Mouse (Mus musculus) midbrain, embryonic 10.5 days (tissue): ENCODE measurements around the gene Nnat. TPM values are rescaled to one million over a fixed set of nuclear protein-coding genes. Genes with fewer than 3 reads are reported as not detected.

Experiments used
- DNase-seq: peaks from one replicate; pipeline ENCODE4 v3.0.0-alpha.2; 2017; ENCODE audit warnings: low spot score
- H3K27ac ChIP-seq: fragments of 300-500 bp; sonication (generic); replicated peaks from 2 replicates; pipeline ENCODE4 v1.5.1; 2016; ENCODE audit warnings: mild to moderate bottlenecking
- H3K27me3 ChIP-seq: fragments of 300-500 bp; sonication (generic); 2 replicates; pipeline ENCODE4 v1.6.1; 2016; ENCODE audit warnings: low read depth, mild to moderate bottlenecking; ENCODE audit not compliant: poor library complexity, severe bottlenecking
- H3K36me3 ChIP-seq: fragments of 300-500 bp; sonication (generic); 2 replicates; pipeline ENCODE4 v1.6.1; 2016; ENCODE audit warnings: mild to moderate bottlenecking, moderate library complexity
- H3K4me1 ChIP-seq: fragments of 300-500 bp; sonication (generic); 2 replicates; pipeline ENCODE4 v1.6.1; 2016
- H3K4me3 ChIP-seq: fragments of 300-500 bp; sonication (generic); 2 replicates; pipeline ENCODE4 v1.5.1; 2016; ENCODE audit warnings: mild to moderate bottlenecking, moderate library complexity
- H3K9me3 ChIP-seq: fragments of 300-500 bp; sonication (generic); replicated peaks from 2 replicates; pipeline ENCODE4 v1.6.1; 2016; ENCODE audit warnings: mild to moderate bottlenecking
- WGBS: fragments of 180-500 bp; shearing (Covaris S2); methylation state at CpG from one replicate; pipeline ENCODE4 v1.1.7; 2016; 5-methylcytosine and 5-hydroxymethylcytosine counted together
- polyA plus RNA-seq: library from polyadenylated mRNA; unstranded; fragments of >200 nt; fragmentation: Nextera tagmentation; extraction: Ambion mirVana; gene quantifications from 2 replicates; pipeline ENCODE4 v1.2.1, GENCODE M21; 2016

Gene Nnat
- polyA plus RNA-seq, 1 experiment from 2014 or later, result 1,354 TPM

DNA sequence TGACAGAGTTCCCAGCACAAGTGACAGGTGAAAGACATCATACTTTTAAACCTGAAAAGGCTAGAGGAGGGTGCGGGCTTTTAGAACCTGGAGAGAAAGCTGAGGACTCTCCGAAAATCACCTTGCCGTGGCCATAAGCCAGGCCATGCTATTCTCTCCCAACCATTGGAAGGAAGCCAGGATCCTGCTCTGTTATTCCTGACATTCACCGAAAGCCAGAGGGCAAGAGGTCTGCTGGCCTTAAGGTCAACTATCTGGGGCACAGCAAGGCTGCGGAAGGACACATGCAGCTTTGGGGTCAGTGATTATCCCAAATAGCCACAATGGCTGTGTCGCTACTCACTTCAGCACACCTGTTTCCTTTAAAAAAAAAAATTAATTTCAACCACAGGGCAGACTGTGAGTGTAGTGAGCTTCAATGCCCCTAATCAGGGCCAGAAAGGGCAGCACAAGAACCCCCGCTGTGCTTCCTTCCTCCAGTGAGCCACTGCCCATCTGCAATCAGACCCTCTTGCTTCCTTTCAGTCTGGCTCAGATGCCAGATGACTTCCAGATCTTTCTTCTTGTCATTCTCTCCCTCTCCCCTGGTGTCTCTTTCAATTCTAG lies 23.3 kb upstream of the Nnat start:
- Histone ChIP-seq H3K4me1 (peaks cover 78% of the 10 kb centered on the region), H3K4me3 (no peak overlapping the region)

DNA sequence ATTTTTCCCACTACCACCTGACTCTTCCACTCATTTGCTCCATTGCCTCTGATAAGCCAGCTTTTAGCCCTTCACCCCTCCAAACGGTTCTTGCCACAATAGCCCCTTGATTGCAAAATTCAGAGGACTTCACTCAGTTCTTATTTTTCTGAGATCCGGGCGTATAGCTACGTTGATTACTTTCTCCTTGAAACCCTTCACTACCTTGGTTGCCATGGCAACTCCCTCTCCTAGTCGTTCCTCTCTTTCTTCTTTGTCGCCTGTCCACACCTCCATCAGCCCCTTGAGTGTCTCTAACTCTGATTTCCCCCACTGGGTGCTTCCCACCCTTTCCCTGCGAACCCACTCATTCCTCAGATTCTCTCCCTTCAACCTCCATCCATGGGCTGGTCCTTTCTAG lies 22.8 kb upstream of the Nnat start:
- Histone ChIP-seq H3K4me3 (no peak overlapping the region), H3K27ac (peak overlapping the region; percentile 66), H3K36me3 (no peaks in the 10 kb centered on the region), H3K27me3 (peaks cover 87% of the 10 kb centered on the region), H3K9me3 (no peaks in the 10 kb centered on the region), H3K4me1 (peaks cover 79% of the 10 kb centered on the region)
- DNase-seq, result no peak
- 33% methylated on average over 7 of the region's 7 CpGs for WGBS

More for the DNA sequence above, 23.3 kb upstream of the Nnat start:
- DNase-seq, result no peak
- Histone ChIP-seq H3K27me3 (peaks cover 91% of the 10 kb centered on the region), H3K27ac (0 out of 2 replicates have a peak overlapping the region, but pooled peaks have one; percentile 35), H3K36me3 (no peaks in the 10 kb centered on the region), H3K9me3 (no peaks in the 10 kb centered on the region)
- WGBS, result 53% methylated on average over 7 of the region's 7 CpGs

DNA sequence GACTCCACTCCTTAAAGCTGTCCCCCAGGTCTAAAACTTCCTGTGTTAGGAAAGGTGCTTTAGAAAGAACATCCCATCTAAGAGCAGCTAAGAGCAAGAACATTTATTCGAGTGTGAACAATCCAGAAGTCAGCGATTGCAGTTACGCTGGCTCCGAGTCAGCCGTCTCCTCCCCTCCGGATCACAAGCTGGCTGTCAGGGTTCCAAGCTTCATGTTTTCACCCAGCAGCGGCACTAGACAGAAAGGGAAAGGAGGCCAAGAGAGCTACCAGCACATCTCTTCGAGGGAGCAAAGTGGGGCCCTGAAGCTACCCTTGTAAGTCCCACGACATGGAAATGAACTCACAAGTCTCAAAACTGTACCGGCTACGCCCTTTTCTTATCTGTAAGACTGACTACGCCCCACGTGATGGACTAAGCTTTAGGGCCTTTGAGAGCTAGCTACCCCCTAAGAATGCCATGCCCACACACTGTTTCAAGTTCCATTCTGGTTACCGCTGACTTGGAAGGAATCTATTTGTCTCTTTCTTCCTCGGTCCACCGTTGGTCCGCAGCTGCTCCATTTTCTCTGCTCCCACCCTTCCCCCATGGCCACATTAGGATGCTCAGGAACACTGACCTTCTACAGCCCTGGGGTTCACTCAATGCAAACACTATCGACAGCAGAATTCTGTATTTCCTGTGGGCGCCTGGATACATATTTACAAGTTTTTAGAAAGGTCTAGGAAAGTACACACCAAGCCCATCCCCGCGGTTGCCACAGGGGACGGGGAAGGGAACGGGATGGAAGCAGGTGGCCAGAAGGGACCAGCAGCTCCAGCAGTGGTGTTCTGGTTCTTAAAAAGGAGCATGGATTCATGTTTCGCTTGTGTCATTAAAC lies 19.6 kb upstream of the Nnat start:
- DNase-seq, result no peak
- peaks cover 90% of the 10 kb centered on the region for H3K27me3 ChIP-seq
- H3K4me3 ChIP-seq, result no peak overlapping the region

DNA sequence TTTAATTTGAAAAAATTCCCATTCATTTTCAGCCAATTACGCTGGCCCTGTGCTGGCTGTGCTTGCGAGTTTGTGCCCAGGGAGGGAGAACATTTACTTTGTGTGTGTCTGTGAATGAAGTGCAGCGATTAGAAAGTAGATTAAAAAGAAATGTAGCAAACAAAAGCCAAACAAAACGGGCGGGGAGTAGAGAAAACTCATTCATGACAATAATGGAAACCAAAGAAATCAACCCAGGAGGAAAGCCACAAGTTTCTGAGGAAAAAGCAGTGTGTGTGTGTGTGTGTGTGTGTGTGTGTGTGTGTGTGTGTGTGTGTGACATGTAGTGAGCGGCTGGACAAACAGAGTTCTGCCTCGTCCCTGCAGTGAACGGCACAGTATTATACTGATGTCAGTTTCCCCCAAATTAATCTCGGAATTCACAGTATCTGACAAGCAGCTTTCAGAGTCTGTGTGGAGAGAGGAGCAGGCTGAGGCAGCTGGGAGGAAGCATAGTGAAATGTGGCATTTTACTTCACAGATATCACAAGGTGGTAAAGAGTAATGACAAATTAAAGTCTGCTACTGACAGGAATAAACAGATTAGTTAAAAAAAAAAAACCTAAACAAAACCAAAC lies 18.8 kb upstream of the Nnat start:
- H3K4me3 ChIP-seq, result no peak overlapping the region
- no peak for DNase-seq
- H3K4me1 ChIP-seq, result peaks cover 84% of the 10 kb centered on the region
- H3K36me3 ChIP-seq, result no peaks in the 10 kb centered on the region
- peaks cover 90% of the 10 kb centered on the region for H3K27me3 ChIP-seq
- 46% methylated on average over 9 of the region's 9 CpGs for WGBS
- H3K9me3 ChIP-seq, result no peaks in the 10 kb centered on the region
- peak overlapping the region; percentile 81 for H3K27ac ChIP-seq

More for the DNA sequence above, 19.6 kb upstream of the Nnat start:
- peak overlapping the region; percentile 81 for H3K27ac ChIP-seq
- 72% methylated on average over 24 of the region's 24 CpGs for WGBS
- H3K4me1 ChIP-seq, result peaks cover 79% of the 10 kb centered on the region
- H3K36me3 ChIP-seq, result no peaks in the 10 kb centered on the region
- H3K9me3 ChIP-seq, result no peaks in the 10 kb centered on the region

DNA sequence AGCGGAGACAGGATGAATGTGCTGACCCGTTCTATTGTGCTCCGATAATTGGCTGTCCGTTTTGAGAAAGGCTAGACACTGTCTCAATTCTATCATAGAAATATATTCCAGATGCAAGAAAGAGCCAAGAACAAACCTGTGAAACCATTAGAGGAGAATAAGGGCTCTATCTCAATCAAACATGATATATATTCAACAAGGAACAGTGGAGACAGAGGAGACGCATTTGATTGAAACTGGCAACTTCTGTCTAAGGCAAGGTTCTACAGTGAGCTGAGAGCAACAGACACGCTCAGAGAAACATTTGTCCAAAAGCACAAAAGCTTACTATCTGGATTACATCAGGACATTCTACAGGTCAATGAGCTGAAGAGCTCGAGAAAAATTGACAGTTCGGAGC lies 18.2 kb upstream of the Nnat start:
- Histone ChIP-seq H3K36me3 (no peaks in the 10 kb centered on the region), H3K4me1 (peaks cover 84% of the 10 kb centered on the region), H3K27ac (peak overlapping the region; percentile 81), H3K27me3 (peaks cover 90% of the 10 kb centered on the region), H3K4me3 (no peak overlapping the region), H3K9me3 (no peaks in the 10 kb centered on the region)
- WGBS, result 47% methylated on average over 8 of the region's 8 CpGs
- no peak for DNase-seq

DNA sequence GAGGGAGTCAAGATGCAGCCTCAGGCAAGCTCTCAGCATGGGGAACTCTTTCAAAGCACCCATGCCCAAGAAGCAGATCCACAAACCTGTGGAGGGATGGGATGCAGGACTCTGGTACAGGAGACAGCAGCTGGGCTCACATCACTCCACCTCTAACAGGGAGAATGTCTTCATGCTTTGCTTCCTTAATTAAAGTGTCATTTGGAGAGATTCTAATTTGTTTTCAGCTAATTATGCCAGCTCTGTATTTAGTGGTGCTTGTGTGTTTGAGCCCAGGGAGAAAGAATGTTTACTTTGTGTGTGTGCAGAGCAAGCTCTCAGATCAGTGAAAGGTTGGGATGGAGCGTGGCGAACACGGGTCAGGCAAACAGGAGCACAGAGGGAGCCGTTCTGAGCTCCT lies 17.5 kb upstream of the Nnat start:
- Histone ChIP-seq H3K36me3 (peaks cover 8% of the 10 kb centered on the region), H3K9me3 (no peaks in the 10 kb centered on the region), H3K27ac (peak overlapping the region; percentile 64), H3K27me3 (peaks cover 90% of the 10 kb centered on the region), H3K4me1 (peaks cover 84% of the 10 kb centered on the region), H3K4me3 (no peak overlapping the region)
- DNase-seq, result no peak
- 69% methylated on average over 4 of the region's 4 CpGs for WGBS

DNA sequence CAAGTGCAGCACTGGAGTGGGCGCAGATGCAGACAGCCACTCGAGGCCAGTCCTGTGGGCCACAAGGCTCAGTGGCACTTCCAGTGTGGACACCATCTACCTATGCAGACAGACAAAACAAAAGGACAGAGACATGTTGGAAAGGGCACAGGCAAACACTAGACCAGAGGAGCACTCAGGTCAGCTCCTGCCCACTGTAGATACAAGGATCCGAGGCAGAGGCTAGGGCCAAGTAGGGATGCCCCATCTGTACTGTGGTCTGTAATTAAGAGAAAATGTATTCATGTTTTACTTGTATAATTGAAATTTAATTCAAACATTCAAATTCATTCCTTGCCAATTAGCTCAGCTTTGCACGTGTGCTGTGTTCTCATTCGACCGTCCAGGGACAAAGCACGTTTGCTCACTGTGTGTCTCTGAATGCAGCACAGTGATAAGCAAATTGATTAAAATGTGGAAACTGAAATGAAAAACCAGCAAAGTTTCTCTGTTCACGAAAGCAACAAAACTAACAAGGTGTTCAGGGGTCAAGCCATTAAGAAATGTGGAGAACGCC lies 15.5 kb upstream of the Nnat start:
- no peak overlapping the region for H3K4me3 ChIP-seq
- H3K36me3 ChIP-seq, result peaks cover 20% of the 10 kb centered on the region
- H3K27me3 ChIP-seq, result peaks cover 85% of the 10 kb centered on the region
- 87% methylated on average over 9 of the region's 9 CpGs for WGBS
- DNase-seq, result no peak
- H3K27ac ChIP-seq, result 0 out of 2 replicates have a peak overlapping the region, but pooled peaks have one; percentile 7
- H3K9me3 ChIP-seq, result no peaks in the 10 kb centered on the region
- H3K4me1 ChIP-seq, result peaks cover 92% of the 10 kb centered on the region

DNA sequence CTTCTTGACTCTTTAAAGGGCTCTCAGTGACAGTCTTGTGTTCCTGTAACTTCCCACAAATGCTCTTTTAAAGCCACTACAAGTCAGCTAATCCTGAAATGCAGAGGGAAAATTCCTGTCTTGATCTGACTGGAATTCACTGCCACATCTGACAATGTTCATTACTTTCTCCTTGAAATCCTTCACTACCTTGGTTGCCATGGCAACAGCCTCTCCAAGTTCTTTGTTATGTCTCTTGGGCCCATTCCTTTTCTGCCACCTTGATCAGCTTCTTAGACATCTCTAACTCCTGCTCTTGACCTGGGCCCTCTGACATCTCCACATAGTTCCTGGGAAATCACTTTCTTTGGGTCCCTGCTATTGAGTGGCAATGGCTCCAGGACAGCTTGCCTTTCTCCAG lies 13.2 kb upstream of the Nnat start:
- Histone ChIP-seq H3K27ac (no peak overlapping the region), H3K9me3 (no peaks in the 10 kb centered on the region), H3K4me1 (peaks cover 69% of the 10 kb centered on the region), H3K4me3 (no peak overlapping the region), H3K36me3 (peaks cover 20% of the 10 kb centered on the region), H3K27me3 (peaks cover 91% of the 10 kb centered on the region)
- no peak for DNase-seq

DNA sequence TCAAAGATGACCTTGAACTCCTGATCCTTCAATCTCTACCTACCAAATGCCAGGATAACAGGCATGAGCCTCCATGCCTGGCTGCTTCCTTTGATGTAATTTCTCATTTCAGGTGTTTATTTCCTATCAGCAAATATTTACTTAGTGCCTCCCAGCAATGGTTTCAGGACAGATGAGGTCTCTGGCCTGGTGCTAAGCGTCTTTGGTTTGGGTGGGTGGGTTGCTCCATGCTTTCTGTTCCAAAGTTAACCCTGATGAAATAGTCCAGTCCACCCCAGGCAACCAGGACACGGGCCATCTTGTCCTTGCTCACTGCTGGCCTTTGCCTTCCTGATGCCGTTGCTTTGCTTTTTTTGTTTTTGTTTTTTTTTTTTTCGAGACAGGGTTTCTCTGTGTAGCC lies 9.6 kb upstream of the Nnat start:
- no peak overlapping the region for H3K4me3 ChIP-seq
- H3K27ac ChIP-seq, result no peak overlapping the region
- 86% methylated on average over 4 of the region's 4 CpGs for WGBS
- no peak for DNase-seq
- H3K9me3 ChIP-seq, result no peaks in the 10 kb centered on the region
- peaks cover 59% of the 10 kb centered on the region for H3K4me1 ChIP-seq
- peaks cover 88% of the 10 kb centered on the region for H3K27me3 ChIP-seq
- peaks cover 20% of the 10 kb centered on the region for H3K36me3 ChIP-seq

DNA sequence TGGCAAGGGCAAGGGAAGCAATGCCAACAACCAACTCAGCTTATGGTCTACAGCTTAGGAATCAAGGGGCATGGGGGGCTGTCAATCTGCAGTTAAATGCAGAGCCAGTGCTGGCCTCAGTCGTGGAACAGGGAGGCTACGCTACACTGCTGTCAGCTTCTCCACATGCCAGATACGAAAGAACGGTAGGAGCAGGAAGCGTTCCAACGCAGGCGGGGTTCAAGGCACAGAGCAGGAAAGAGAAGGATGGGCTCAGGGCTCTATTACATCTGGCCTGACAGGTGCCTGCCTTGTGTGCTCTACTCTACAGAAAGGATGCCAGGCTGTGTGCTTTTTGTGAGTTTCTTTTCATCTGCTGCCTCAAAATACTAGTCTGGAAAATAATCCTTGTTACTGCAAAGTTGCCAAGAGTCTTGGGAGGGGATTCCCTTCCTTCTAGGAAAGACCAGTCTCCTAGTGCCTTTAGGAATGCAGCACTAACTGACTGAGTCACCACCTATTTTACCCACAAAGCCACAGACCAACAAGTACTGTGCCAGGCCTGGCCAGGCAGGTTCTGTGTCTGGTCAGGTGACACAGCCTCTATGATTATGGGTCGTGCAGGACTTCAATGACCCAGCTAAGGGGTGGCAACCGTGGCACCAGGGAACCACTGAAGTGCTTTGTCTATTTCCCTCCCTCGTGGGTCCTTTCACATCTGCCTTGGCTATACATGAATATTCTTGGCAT lies 7.6 kb upstream of the Nnat start:
- H3K36me3 ChIP-seq, result peaks cover 28% of the 10 kb centered on the region
- whole genome bisulfite sequencing, result 90% methylated on average over 10 of the region's 10 CpGs
- no peak overlapping the region for H3K27ac ChIP-seq
- H3K9me3 ChIP-seq, result no peaks in the 10 kb centered on the region
- H3K27me3 ChIP-seq, result peaks cover 80% of the 10 kb centered on the region
- H3K4me1 ChIP-seq, result peaks cover 51% of the 10 kb centered on the region
- no peak overlapping the region for H3K4me3 ChIP-seq
- no peak for DNase-seq

DNA sequence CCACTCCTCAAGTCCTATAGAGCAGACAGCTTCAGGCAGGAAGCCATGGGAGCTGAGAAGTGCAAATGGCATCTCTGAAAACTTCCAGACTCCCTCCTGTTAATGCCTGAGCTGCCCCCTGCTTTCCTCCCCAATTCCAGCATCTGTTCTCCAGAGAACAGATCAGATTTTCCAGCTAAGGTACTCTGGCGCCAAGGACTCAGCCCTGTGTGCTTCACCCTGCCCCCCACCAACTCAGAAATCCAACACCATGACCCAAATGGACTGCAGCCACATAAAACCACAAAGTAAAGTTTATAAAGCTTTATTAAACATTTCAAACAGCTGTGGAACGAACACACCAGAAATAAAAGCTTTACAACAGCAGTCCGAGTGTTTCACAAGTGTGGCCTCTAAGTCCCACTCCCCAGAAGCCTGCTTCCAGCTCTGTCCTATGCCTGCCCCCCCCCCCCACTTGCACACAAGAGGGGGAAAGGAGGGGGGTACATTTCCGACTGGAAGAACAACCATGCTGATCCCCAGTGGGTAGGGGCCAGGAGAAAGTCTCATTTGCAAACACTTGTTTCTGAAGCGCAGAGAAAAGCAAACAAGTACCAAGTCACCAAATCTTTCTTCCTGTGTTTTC lies 3.7 kb upstream of the Nnat start:
- peaks cover 65% of the 10 kb centered on the region for H3K27me3 ChIP-seq
- H3K4me1 ChIP-seq, result peaks cover 58% of the 10 kb centered on the region
- no peak overlapping the region for H3K4me3 ChIP-seq
- H3K9me3 ChIP-seq, result peaks cover 31% of the 10 kb centered on the region
- 70% methylated on average over 5 of the region's 5 CpGs for WGBS
- no peak for DNase-seq
- no peak overlapping the region for H3K27ac ChIP-seq
- H3K36me3 ChIP-seq, result peaks cover 50% of the 10 kb centered on the region

DNA sequence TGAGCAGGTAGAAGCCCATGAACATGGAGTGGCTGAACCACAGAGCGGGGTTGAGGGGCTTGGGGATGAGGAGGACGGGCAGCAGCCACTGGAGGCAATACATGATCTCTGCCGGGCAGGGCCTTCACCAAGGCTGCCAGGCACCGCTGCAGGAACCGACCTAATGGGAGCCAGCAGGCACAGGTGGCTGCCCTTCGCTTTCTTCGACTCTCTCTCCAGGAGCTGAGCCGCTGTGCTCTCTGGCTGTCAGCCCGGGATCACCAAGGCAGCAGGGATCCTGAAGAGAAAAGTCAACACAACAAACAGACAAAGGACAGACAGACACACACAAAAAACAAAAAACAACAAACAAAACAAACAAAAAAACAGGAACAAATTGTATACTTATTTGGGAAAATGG lies 1.8 kb upstream of the Nnat start:
- 67% methylated on average over 9 of the region's 9 CpGs for whole genome bisulfite sequencing
- peaks cover 44% of the 10 kb centered on the region for H3K9me3 ChIP-seq
- peaks cover 47% of the 10 kb centered on the region for H3K27me3 ChIP-seq
- H3K36me3 ChIP-seq, result peaks cover 69% of the 10 kb centered on the region
- peaks cover 74% of the 10 kb centered on the region for H3K4me1 ChIP-seq
- H3K4me3 ChIP-seq, result no peak overlapping the region
- H3K27ac ChIP-seq, result no peak overlapping the region; the same call in 1 of the 2 replicates
- no peak for DNase-seq
